Mouse (Mus musculus): ENCODE measurements around the gene Pdlim3. TPM values are rescaled to one million over a fixed set of nuclear protein-coding genes. Genes with fewer than 3 reads are reported as not detected.

The Pdlim3 gene
- polyA plus RNA-seq, 1 experiment from 2014 or later: 54.7 TPM

DNA sequence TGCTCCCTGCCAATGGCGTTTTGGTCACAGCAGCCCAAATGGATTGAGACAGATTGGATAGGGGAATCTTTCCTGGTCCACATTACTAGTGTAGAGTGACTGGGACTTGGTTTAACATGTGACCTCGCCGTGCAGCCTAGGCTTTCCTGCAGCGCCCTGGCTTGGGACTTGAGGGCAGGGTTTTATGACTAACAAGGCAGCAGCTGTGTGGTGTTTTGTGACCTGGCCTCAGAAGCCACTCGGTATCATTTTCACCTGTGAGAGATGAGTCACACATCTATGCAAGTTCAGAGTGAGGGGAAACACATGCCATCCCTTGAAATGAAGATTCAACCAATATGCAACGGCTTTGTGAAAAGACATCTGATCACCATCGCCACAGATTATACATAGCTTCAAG lies 7.6 kb upstream of the Pdlim3 start:
- ATAC-seq (no peak), DNase-seq (ENCODE audit: low spot score) (no peak)

DNA sequence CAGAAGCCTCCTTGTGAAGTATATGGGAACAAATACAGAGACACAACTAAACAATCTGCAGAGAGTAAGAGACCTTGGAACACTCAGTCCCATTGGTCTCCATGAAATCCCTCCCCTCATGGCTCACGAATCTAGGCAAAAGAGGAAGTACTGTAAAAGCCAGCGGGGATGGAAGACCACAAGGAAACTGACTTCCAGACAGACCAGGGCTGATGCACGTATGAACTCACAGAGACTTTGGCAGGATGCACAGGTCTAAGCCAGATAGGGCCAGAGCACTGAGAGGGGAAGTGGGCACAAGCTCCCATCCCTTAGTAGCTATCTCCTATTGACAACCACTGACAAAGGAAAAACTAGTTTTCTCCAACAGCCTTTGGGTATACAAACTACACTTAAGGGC lies 4.8 kb upstream of the Pdlim3 start:
- H3K36me3 ChIP-seq (ENCODE audit: insufficient read depth, low read length): no peaks in the 10 kb centered on the region
- no peaks in the 10 kb centered on the region for H3K4me1 ChIP-seq (ENCODE audit: insufficient read depth, low read depth, low read length)
- no peak for TF ChIP-seq EP300 (IDR thresholded peaks at IDR 0.05)
- no peak for TF ChIP-seq CTCF (IDR thresholded peaks at IDR 0.05)
- no peak overlapping the region for H3K9ac ChIP-seq (replicated peaks; ENCODE audit: low read depth)
- peak; percentile 31 for DNase-seq (ENCODE audit: low spot score)
- no peaks in the 10 kb centered on the region for H3K27me3 ChIP-seq (replicated peaks; ENCODE audit: insufficient read depth, low read length)
- no peak for ATAC-seq
- no peak overlapping the region for H3K4me3 ChIP-seq (ENCODE audit: low read depth, low read length)
- no peaks in the 10 kb centered on the region for H3K9me3 ChIP-seq (ENCODE audit: low read length)
- 63% methylated on average over 3 of the region's 3 CpGs for WGBS
- no peak overlapping the region for H3K4me2 ChIP-seq (replicated peaks; ENCODE audit: low read depth, low read length)
- no peak overlapping the region for H3K27ac ChIP-seq (ENCODE audit: low read length)

More for the DNA sequence above, 7.6 kb upstream of the Pdlim3 start:
- H3K27me3 ChIP-seq (replicated peaks; ENCODE audit: insufficient read depth, low read length): no peaks in the 10 kb centered on the region
- WGBS: 90% methylated on average over 7 of the region's 7 CpGs
- no peak for TF ChIP-seq EP300 (IDR thresholded peaks at IDR 0.05)
- no peak for TF ChIP-seq CTCF (IDR thresholded peaks at IDR 0.05)
- H3K27ac ChIP-seq (ENCODE audit: low read length): no peak overlapping the region
- H3K4me3 ChIP-seq (ENCODE audit: low read depth, low read length): no peak overlapping the region
- H3K36me3 ChIP-seq (ENCODE audit: insufficient read depth, low read length): no peaks in the 10 kb centered on the region
- no peak overlapping the region for H3K9ac ChIP-seq (replicated peaks; ENCODE audit: low read depth)
- no peaks in the 10 kb centered on the region for H3K9me3 ChIP-seq (ENCODE audit: low read length)
- H3K4me1 ChIP-seq (ENCODE audit: insufficient read depth, low read depth, low read length): peaks cover 3% of the 10 kb centered on the region; the same call in 1 of the 2 replicates
- H3K4me2 ChIP-seq (replicated peaks; ENCODE audit: low read depth, low read length): no peak overlapping the region

- H3K27ac ChIP-seq (ENCODE audit: low read length): no peak overlapping the region
- H3K27me3 ChIP-seq (replicated peaks; ENCODE audit: insufficient read depth, low read length): no peaks in the 10 kb centered on the region
- DNase-seq (ENCODE audit: low spot score): no peak
- no peaks in the 10 kb centered on the region for H3K4me1 ChIP-seq (ENCODE audit: insufficient read depth, low read depth, low read length)
- WGBS: 89% methylated on average over 8 of the region's 8 CpGs
- no peaks in the 10 kb centered on the region for H3K9me3 ChIP-seq (ENCODE audit: low read length)
- H3K4me3 ChIP-seq (ENCODE audit: low read depth, low read length): no peak overlapping the region
- H3K4me2 ChIP-seq (replicated peaks; ENCODE audit: low read depth, low read length): no peak overlapping the region
- no peak for TF ChIP-seq EP300 (IDR thresholded peaks at IDR 0.05)
- TF ChIP-seq CTCF (IDR thresholded peaks at IDR 0.05): no peak
- no peak for ATAC-seq
- H3K36me3 ChIP-seq (ENCODE audit: insufficient read depth, low read length): no peaks in the 10 kb centered on the region
- no peak overlapping the region for H3K9ac ChIP-seq (replicated peaks; ENCODE audit: low read depth)
Measured at GRCm38 (mm10) chr8:45881726-45882125, 3.5 kb upstream of the Pdlim3 start.

- ATAC-seq (no peak), DNase-seq (ENCODE audit: low spot score) (no peak)
- Histone ChIP-seq H3K4me3 (ENCODE audit: low read depth, low read length) (no peak overlapping the region), H3K4me1 (ENCODE audit: insufficient read depth, low read depth, low read length) (no peaks in the 10 kb centered on the region), H3K9me3 (ENCODE audit: low read length) (no peaks in the 10 kb centered on the region), H3K9ac (replicated peaks; ENCODE audit: low read depth) (no peak overlapping the region), H3K27me3 (replicated peaks; ENCODE audit: insufficient read depth, low read length) (no peaks in the 10 kb centered on the region), H3K4me2 (replicated peaks; ENCODE audit: low read depth, low read length) (no peak overlapping the region), H3K27ac (ENCODE audit: low read length) (no peak overlapping the region), H3K36me3 (ENCODE audit: insufficient read depth, low read length) (no peaks in the 10 kb centered on the region)
- WGBS: 34% methylated on average over 4 of the region's 4 CpGs
- TF ChIP-seq EP300 (IDR thresholded peaks at IDR 0.05) (no peak), CTCF (IDR thresholded peaks at IDR 0.05) (no peak)
Measured at GRCm38 (mm10) chr8:45883793-45884192, 1.5 kb upstream of the Pdlim3 start.

DNA sequence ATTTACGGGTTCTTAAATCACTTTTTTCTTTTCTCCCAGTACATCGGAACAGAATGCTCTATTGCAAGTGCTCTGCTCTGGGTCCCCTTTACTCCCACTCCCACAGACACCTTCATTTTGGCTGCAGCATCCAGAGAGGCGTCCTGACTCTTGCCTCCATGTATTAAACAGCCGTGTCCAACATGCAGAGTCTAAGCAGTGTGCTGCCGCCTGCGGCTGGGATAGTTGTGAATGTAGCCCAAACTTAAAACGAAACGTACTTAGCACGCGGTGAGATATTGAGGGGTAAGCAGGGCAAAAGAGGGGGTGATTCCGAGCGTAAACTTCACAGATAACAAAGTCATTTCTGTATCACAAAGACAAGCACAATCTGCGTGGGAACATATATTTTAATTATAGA lies 709 bp upstream of the Pdlim3 start:
- TF ChIP-seq CTCF (IDR thresholded peaks at IDR 0.05) (peak; percentile 60), EP300 (IDR thresholded peaks at IDR 0.05) (no peak)
- no peaks in the 10 kb centered on the region for H3K4me1 ChIP-seq (ENCODE audit: insufficient read depth, low read depth, low read length)
- WGBS: 1% methylated on average over 13 of the region's 13 CpGs
- no peaks in the 10 kb centered on the region for H3K36me3 ChIP-seq (ENCODE audit: insufficient read depth, low read length)
- no peaks in the 10 kb centered on the region for H3K9me3 ChIP-seq (ENCODE audit: low read length)
- ATAC-seq: peak; percentile 63
- H3K27me3 ChIP-seq (replicated peaks; ENCODE audit: insufficient read depth, low read length): no peaks in the 10 kb centered on the region
- peak overlapping the region; percentile 68 for H3K4me2 ChIP-seq (replicated peaks; ENCODE audit: low read depth, low read length)
- 0 out of 2 replicates have a peak overlapping the region, but pooled peaks have one; percentile 34 for H3K9ac ChIP-seq (replicated peaks; ENCODE audit: low read depth)
- peak overlapping the region; percentile 43 for H3K4me3 ChIP-seq (ENCODE audit: low read depth, low read length)
- H3K27ac ChIP-seq (ENCODE audit: low read length): no peak overlapping the region
- DNase-seq (ENCODE audit: low spot score): peak; percentile 17

DNA sequence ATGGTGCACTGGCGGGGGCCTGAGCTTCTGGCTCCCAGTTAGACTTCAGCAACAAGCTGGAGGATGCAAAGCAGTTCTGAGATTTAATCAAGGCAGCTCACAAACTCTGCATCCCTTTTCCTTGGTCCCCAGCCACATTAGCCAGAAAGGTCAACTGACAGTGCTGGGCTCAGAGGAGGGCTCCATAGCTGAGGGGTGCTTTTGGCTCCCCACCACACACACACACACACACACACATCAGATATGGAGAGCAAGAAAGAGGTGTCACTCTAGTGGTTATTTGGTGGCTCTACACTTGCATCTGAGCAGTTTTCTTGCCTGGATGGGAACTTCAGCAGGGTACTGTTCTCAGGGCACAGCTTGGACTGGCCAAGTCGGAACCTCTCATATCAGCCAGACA lies 514 bp downstream of the Pdlim3 start:
- H3K27ac ChIP-seq (ENCODE audit: low read length): peak overlapping the region; percentile 20; the same call in 1 of the 2 replicates
- 0 out of 2 replicates have a peak overlapping the region, but pooled peaks have one; percentile 34 for H3K9ac ChIP-seq (replicated peaks; ENCODE audit: low read depth)
- ATAC-seq: peak; percentile 58
- peak overlapping the region; percentile 43 for H3K4me3 ChIP-seq (ENCODE audit: low read depth, low read length)
- WGBS: 40% methylated on average over 2 of the region's 2 CpGs
- no peaks in the 10 kb centered on the region for H3K4me1 ChIP-seq (ENCODE audit: insufficient read depth, low read depth, low read length)
- no peaks in the 10 kb centered on the region for H3K36me3 ChIP-seq (ENCODE audit: insufficient read depth, low read length)
- DNase-seq (ENCODE audit: low spot score): peak; percentile 19
- H3K9me3 ChIP-seq (ENCODE audit: low read length): no peaks in the 10 kb centered on the region
- TF ChIP-seq EP300 (IDR thresholded peaks at IDR 0.05): no peak
- TF ChIP-seq CTCF (IDR thresholded peaks at IDR 0.05): peak; percentile 62
- peak overlapping the region; percentile 68 for H3K4me2 ChIP-seq (replicated peaks; ENCODE audit: low read depth, low read length)
- H3K27me3 ChIP-seq (replicated peaks; ENCODE audit: insufficient read depth, low read length): no peaks in the 10 kb centered on the region

DNA sequence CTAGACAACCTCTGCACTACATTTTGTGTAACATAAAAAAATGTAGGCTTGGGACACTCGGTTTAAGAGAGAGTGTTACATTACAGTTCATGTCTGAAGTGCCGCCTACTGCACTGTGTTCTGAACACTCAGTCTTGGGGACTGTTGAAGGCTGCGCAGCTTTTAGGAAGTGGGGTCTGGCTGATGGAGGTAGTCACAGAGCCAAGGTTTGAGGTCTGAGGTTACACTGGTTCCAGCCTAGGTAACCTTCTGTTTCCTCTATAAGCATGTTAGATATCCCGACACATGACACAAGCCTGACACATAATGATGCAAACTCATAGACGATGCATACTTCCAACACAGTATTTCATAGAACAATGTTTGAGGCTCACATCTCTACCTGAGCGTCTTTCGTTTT lies 4.5 kb downstream of the Pdlim3 start:
- Histone ChIP-seq H3K4me2 (replicated peaks; ENCODE audit: low read depth, low read length) (no peak overlapping the region), H3K9me3 (ENCODE audit: low read length) (no peaks in the 10 kb centered on the region), H3K27ac (ENCODE audit: low read length) (no peak overlapping the region), H3K36me3 (ENCODE audit: insufficient read depth, low read length) (no peaks in the 10 kb centered on the region), H3K4me3 (ENCODE audit: low read depth, low read length) (no peak overlapping the region), H3K4me1 (ENCODE audit: insufficient read depth, low read depth, low read length) (no peaks in the 10 kb centered on the region), H3K27me3 (replicated peaks; ENCODE audit: insufficient read depth, low read length) (no peaks in the 10 kb centered on the region), H3K9ac (replicated peaks; ENCODE audit: low read depth) (no peak overlapping the region)
- ATAC-seq: no peak
- DNase-seq (ENCODE audit: low spot score): no peak
- TF ChIP-seq EP300 (IDR thresholded peaks at IDR 0.05) (no peak), CTCF (IDR thresholded peaks at IDR 0.05) (no peak)
- 89% methylated on average over 7 of the region's 7 CpGs for WGBS
